Mouse (Mus musculus) naive thymus-derived CD4-positive, alpha-beta T cell, adult 5 months (primary cell): ENCODE data around the gene Fam8a1. TPM values are rescaled to one million over a fixed set of nuclear protein-coding genes. Genes with fewer than 3 reads are reported as not detected.

ENCODE experiments used
- polyA plus RNA-seq: library from polyadenylated mRNA; unstranded; fragments of 100-300 nt; shearing (Covaris generic); gene quantifications from one replicate; pipeline ENCODE4 v1.2.1, GENCODE M21; 2017

Gene Fam8a1
- 29.3 TPM for polyA plus RNA-seq

GRCm38 (mm10) chr13:46669048-46669619, at the start of gene Fam8a1:
Fam8a1 (plus strand) TSS chr13:46669522.

Other genes starting within 250 kb of the Fam8a1 start
- gene Cap2, start 167.7 kb upstream of the Fam8a1 start, polyA plus RNA-seq = 1.8 TPM
- 197 TPM for gene Nup153, start 58.4 kb downstream of the Fam8a1 start, polyA plus RNA-seq